Mouse (Mus musculus) ES-E14 (cell line): Measurements from ENCODE around the gene Gm45618.

Experiments used
- HCFC1 ChIP-seq: IDR thresholded peaks from 2 replicates; pipeline ENCODE4 v1.6.1; 2012; ENCODE audit warnings: low read length, inconsistent platforms, borderline replicate concordance; ENCODE audit not compliant: insufficient read depth
- MAFK ChIP-seq: IDR thresholded peaks from 2 replicates; pipeline ENCODE4 v1.6.1; 2014; ENCODE audit warnings: mild to moderate bottlenecking, low read depth, low read length, inconsistent platforms; ENCODE audit not compliant: insufficient read depth
- ZC3H11A ChIP-seq: IDR thresholded peaks from 2 replicates; pipeline ENCODE4 v1.6.1; 2012; ENCODE audit warnings: low read depth, mild to moderate bottlenecking, inconsistent platforms, low read length, borderline replicate concordance

- TF ChIP-seq MAFK (no peak), HCFC1 (no peak), ZC3H11A (no peak)
Measured at GRCm38 (mm10) chr7:142159366-142159765, 38.8 kb upstream of the Gm45618 start.
